Mouse (Mus musculus) liver, postnatal 0 days (tissue): Measurements from ENCODE around the gene Zfp36l1. TPM values are rescaled to one million over a fixed set of nuclear protein-coding genes. Genes with fewer than 3 reads are reported as not detected.
A peak's percentile ranks its signal among the peaks of the same experiment; 100 is the strongest.

Experiments used
- ATAC-seq: fragments of 200-750 bp; cut with Nextera tagmentation; 2 replicates; pipeline ENCODE4 v1.8.0; 2017; ENCODE audit warnings: mild to moderate bottlenecking, moderate library complexity
- DNase-seq: peaks from one replicate; pipeline ENCODE4 v3.0.0-alpha.2; 2016
- H3K27ac ChIP-seq: fragments of 300-500 bp; sonication (generic); 2 replicates; pipeline ENCODE4 v1.5.1; 2014; ENCODE audit warnings: antibody characterized with exemption, moderate library complexity, mild to moderate bottlenecking, low read depth
- H3K27me3 ChIP-seq: fragments of 300-500 bp; sonication (generic); 2 replicates; pipeline ENCODE4 v1.6.1; 2014; ENCODE audit warnings: low read length, control low read depth, mixed read lengths; ENCODE audit not compliant: insufficient read depth
- H3K36me3 ChIP-seq: fragments of 300-500 bp; sonication (generic); replicated peaks from 2 replicates; pipeline ENCODE4 v1.6.1; 2014; ENCODE audit warnings: mild to moderate bottlenecking, control low read depth, low read length, moderate library complexity, mixed read lengths; ENCODE audit not compliant: insufficient read depth
- H3K4me1 ChIP-seq: fragments of 300-500 bp; sonication (generic); 2 replicates; pipeline ENCODE4 v1.6.1; 2014; ENCODE audit warnings: antibody characterized with exemption, mild to moderate bottlenecking, control low read depth; ENCODE audit not compliant: insufficient read depth
- H3K4me2 ChIP-seq: fragments of 300-500 bp; sonication (generic); 2 replicates; pipeline ENCODE4 v1.6.1; 2014; ENCODE audit warnings: low read depth, mild to moderate bottlenecking, low read length, moderate library complexity, mixed read lengths
- H3K4me3 ChIP-seq: fragments of 300-500 bp; sonication (generic); 2 replicates; pipeline ENCODE4 v1.5.1; 2014; ENCODE audit warnings: low read depth, low read length
- H3K9ac ChIP-seq: fragments of 300-500 bp; sonication (generic); replicated peaks from 2 replicates; pipeline ENCODE4 v1.6.1; 2014; ENCODE audit warnings: mild to moderate bottlenecking, moderate library complexity
- H3K9me3 ChIP-seq: fragments of 300-500 bp; sonication (generic); 2 replicates; pipeline ENCODE4 v1.6.1; 2016; ENCODE audit warnings: mild to moderate bottlenecking, control low read depth, low read length, mixed read lengths
- CTCF ChIP-seq: sonication (generic); IDR thresholded peaks from 2 replicates; pipeline ENCODE4 v1.5.1; 2016; ENCODE audit warnings: antibody characterized with exemption, low read depth
- EP300 ChIP-seq: IDR thresholded peaks from 2 replicates; pipeline ENCODE4 v1.6.1; 2016; ENCODE audit warnings: antibody characterized with exemption, low read depth, mild to moderate bottlenecking
- WGBS: fragments of 180-500 bp; shearing (Covaris S2); extraction: QIAGEN DNeasy Blood & Tissue Kit; methylation state at CpG from one replicate; pipeline ENCODE4 v1.1.7; 2014; ENCODE audit not compliant: insufficient replicate concordance; 5-methylcytosine and 5-hydroxymethylcytosine counted together
- polyA plus RNA-seq: library from polyadenylated mRNA; unstranded; fragments of >200 nt; fragmentation: Nextera tagmentation; extraction: Ambion mirVana; gene quantifications from 2 replicates; pipeline ENCODE4 v1.2.1, GENCODE M21; 2015

The Zfp36l1 gene
- polyA plus RNA-seq, 1 experiment from 2014 or later, result 42.0 TPM

- WGBS, result 92% methylated on average over 5 of the region's 5 CpGs
- Histone ChIP-seq H3K9ac (no peak overlapping the region), H3K4me1 (peaks cover 42% of the 10 kb centered on the region), H3K36me3 (peaks cover 18% of the 10 kb centered on the region), H3K27ac (no peak overlapping the region), H3K9me3 (no peaks in the 10 kb centered on the region), H3K4me3 (no peak overlapping the region), H3K27me3 (no peaks in the 10 kb centered on the region), H3K4me2 (no peak overlapping the region)
- DNase-seq (no peak), ATAC-seq (no peak)
- TF ChIP-seq CTCF (no peak), EP300 (no peak)
These were observed 12.5 kb upstream of the Zfp36l1 start for GRCm38 (mm10) chr12:80125316-80125715.

- Histone ChIP-seq H3K27ac (no peak overlapping the region), H3K36me3 (peaks cover 22% of the 10 kb centered on the region), H3K4me1 (peaks cover 37% of the 10 kb centered on the region)
These were observed 11.9 kb upstream of the Zfp36l1 start for GRCm38 (mm10) chr12:80124756-80125155.

GRCm38 (mm10) chr12:80124211-80124610 lies 11.4 kb upstream of the Zfp36l1 start:
- Histone ChIP-seq H3K36me3 (peaks cover 22% of the 10 kb centered on the region), H3K4me3 (no peak overlapping the region), H3K9ac (no peak overlapping the region), H3K9me3 (no peaks in the 10 kb centered on the region), H3K4me1 (peaks cover 33% of the 10 kb centered on the region), H3K27ac (no peak overlapping the region; the same call in 1 of the 2 replicates), H3K27me3 (no peaks in the 10 kb centered on the region), H3K4me2 (no peak overlapping the region)
- ATAC-seq (no peak), DNase-seq (no peak)
- no peak for TF ChIP-seq EP300
- no peak for TF ChIP-seq CTCF
- WGBS, result 55% methylated on average over 3 of the region's 3 CpGs

More at GRCm38 (mm10) chr12:80124756-80125155, 11.9 kb upstream of the Zfp36l1 start:
- Histone ChIP-seq H3K4me3 (no peak overlapping the region), H3K4me2 (no peak overlapping the region), H3K9me3 (no peaks in the 10 kb centered on the region), H3K27me3 (no peaks in the 10 kb centered on the region), H3K9ac (no peak overlapping the region)
- no peak for TF ChIP-seq CTCF
- TF ChIP-seq EP300, result no peak
- ATAC-seq (no peak), DNase-seq (no peak)
- WGBS, result 70% methylated on average over 3 of the region's 3 CpGs

- H3K9me3 ChIP-seq, result no peaks in the 10 kb centered on the region
- no peaks in the 10 kb centered on the region for H3K27me3 ChIP-seq
- ATAC-seq, result peak; percentile 43
- peak overlapping the region; percentile 50 for H3K27ac ChIP-seq
- no peak for DNase-seq
- H3K4me1 ChIP-seq, result peaks cover 37% of the 10 kb centered on the region
- 0 out of 2 replicates have a peak overlapping the region, but pooled peaks have one; percentile 1 for H3K4me2 ChIP-seq
- WGBS, result 77% methylated on average over 4 of the region's 4 CpGs
- 0 out of 2 replicates have a peak overlapping the region, but pooled peaks have one; percentile 3 for H3K9ac ChIP-seq
- peaks cover 22% of the 10 kb centered on the region for H3K36me3 ChIP-seq
- TF ChIP-seq EP300 (no peak), CTCF (no peak)
- no peak overlapping the region for H3K4me3 ChIP-seq
These were observed 10.5 kb upstream of the Zfp36l1 start for GRCm38 (mm10) chr12:80123227-80123803.

GRCm38 (mm10) chr12:80121438-80121837 lies 8.6 kb upstream of the Zfp36l1 start:
- Histone ChIP-seq H3K27me3 (no peaks in the 10 kb centered on the region), H3K4me1 (peaks cover 42% of the 10 kb centered on the region), H3K36me3 (peaks cover 20% of the 10 kb centered on the region), H3K4me2 (no peak overlapping the region), H3K27ac (no peak overlapping the region), H3K4me3 (no peak overlapping the region), H3K9ac (no peak overlapping the region), H3K9me3 (no peaks in the 10 kb centered on the region)
- 68% methylated on average over 1 of the region's 1 CpGs for WGBS
- DNase-seq (no peak), ATAC-seq (no peak)
- TF ChIP-seq EP300 (no peak), CTCF (no peak)

GRCm38 (mm10) chr12:80118588-80118987 lies 5.8 kb upstream of the Zfp36l1 start:
- Histone ChIP-seq H3K27ac (no peak overlapping the region), H3K4me1 (peaks cover 40% of the 10 kb centered on the region)
- 67% methylated on average over 1 of the region's 1 CpGs for WGBS

More at GRCm38 (mm10) chr12:80118588-80118987, 5.8 kb upstream of the Zfp36l1 start:
- DNase-seq (no peak), ATAC-seq (no peak)
- Histone ChIP-seq H3K9me3 (no peaks in the 10 kb centered on the region), H3K36me3 (peaks cover 12% of the 10 kb centered on the region), H3K4me2 (no peak overlapping the region), H3K9ac (no peak overlapping the region), H3K4me3 (no peak overlapping the region), H3K27me3 (no peaks in the 10 kb centered on the region)
- TF ChIP-seq EP300 (no peak), CTCF (no peak)
